Mouse (Mus musculus) WW6 (cell line): Measurements from ENCODE around the gene Slc39a5.

Experiments used
- DNase-seq: peaks from one replicate; pipeline ENCODE4 v3.0.0-alpha.2; 2013; ENCODE audit warnings: low read depth, low spot score

The Slc39a5 gene

DNA sequence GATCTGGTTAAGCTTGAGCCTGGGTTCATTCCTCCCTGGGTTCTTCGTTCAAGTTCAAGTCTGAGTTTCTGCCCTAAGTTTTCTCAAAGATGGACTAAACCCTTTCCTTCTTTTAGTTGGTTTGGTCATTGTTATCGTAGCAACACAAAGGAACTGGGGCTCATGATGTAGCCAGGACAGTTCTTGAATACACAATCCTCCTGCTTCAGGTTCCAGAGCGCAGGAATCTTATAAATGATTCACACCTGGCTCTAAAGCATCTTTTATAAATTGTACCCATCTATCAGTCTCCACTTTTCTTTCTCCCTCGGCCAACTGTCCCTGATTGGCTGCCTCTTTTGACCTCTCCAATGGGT, 25.0 kb downstream of the Slc39a5 start:
- no peak for DNase-seq

DNA sequence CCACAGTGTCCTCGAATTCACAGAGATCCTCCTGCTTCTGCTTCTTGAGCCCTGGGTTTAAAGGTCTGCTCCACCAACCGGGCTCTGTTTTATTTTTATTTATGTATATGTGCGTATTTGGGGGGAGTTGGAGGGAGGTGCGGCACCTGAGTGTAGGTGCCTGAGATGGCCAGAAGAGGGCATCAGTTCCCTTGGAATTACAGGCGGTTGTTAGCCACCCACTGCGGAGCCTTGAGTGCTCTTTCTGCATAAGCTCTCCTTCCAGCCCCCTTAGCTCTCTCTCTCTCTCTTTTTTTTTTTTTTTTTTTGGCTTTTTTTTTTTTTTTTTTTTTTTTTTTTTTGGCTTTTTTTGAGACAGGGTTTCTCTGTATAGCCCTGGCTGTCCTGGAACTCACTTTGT, 26.6 kb downstream of the Slc39a5 start:
- DNase-seq = no peak

DNA sequence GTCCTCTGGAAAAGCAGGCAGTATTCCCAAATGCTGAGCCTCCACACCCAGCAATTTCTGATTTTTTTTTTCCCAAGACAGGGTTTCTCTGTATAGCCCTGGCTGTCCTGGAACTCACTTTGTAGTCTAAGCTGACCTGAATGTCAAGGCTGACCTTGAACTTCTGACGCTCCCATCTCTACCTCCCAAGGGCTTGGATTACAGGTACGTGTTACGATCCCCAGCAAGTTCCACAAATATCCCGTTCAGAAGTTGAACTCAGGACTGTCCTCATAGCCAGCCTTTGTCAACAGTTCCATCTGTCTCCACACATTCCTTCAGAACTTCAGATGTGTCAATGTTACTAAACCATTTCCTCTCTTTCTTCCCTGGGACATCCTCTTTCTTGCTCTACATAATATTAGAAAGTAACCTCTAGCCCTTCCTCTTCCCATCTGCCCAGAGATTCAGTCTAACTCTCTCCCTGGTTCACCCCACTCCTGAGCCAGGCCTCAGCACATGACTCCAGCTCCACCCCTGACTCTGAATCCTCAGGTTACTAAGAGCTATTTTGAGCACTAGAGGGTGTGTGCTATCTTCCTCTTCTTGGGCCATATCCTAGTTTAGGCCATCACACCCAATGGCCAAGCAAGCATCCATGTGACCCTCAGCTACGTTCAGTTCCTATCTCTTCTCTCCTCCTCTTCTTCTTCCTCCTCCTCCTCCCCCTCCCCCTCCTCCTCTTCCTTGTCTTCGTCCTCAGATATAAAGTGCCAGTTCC, 27.9 kb downstream of the Slc39a5 start:
- no peak for DNase-seq

GRCm38 (mm10) chr10:128372142-128372541, 28.9 kb downstream of the Slc39a5 start:
- no peak for DNase-seq

- DNase-seq = no peak
Observed at GRCm38 (mm10) chr10:128370601-128371000, 30.4 kb downstream of the Slc39a5 start.

DNA sequence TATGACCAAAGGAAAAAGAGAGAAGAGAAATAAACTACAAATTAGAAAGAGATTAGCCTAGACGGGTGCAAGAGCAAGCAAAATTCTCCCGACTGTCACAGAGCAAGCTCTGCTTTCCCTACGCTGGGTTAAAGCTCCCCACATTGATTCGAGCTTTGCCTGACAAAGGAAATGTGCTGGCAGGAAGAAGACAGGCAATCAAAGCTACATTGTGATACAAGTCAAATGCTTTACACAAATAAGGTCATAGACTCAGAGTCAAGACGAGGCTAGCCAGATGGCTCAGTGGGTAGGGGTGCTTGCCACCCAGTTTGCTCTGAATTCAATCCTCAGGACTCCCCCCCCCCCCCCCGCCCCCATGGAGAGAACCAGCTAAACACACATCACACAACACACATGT, 31.0 kb downstream of the Slc39a5 start:
- DNase-seq = no peak

- no peak for DNase-seq
Observed at GRCm38 (mm10) chr10:128369599-128369998, 31.4 kb downstream of the Slc39a5 start.

DNA sequence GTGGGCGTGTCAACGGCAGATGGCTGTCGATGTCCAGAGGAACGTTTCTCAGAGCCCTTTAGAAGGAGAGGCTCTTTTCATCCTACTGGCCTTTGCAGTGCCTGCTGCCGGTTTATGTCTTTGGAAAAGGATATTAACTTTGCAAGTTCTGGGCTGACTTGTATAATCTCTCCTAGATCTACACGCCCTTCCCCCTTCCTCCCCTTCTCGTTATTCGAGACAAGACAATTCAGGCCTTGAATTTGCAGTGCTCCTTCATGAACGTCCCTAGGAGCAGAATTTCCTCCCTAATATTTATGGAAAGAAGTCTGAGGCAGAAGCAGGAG, 31.8 kb downstream of the Slc39a5 start:
- DNase-seq = no peak

DNA sequence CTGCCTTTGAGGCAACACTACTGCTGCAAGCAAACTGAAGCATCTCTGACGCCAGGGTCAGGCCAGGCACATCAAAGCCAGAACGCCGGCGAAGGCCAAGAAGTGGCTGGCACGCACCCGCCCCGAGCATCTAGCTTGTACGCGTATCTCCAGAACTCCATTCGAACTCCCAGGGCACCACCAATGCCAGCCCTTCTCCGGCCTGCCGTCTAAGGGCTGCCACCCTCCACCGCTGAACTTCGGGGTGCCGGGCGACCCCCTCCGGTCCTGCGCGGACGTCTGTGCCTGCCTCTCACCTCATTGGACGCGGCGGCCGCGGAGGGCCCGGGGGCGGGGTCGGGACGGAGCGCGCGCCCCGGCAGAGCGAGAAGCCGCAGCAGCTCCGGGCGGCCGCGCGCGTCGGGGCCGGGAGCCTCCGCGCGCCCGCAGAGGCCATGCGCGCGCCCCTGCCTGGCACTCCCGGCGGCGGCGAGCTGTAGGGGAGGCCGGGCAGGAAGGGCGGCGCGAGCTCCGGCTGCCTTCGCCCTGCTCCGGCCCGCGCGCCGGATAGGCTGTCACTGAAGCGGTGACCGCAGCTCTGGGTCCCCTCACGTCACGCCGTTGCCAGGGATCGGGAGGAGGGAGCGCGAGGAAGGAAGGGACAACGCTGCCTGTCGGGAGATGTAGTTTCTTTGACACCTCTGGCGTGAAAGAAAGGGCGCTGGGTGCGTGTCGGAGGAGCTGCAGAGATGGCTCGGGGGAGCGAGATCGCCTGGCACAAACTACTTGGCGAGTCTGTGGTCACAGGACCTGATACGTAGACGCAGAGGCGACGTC, 32.4 kb downstream of the Slc39a5 start, which contains the start of gene Coq10a:
Coq10a (minus strand) TSS at position 596 of the 816 bp plus-strand sequence.
- DNase-seq = peak; percentile 69

DNA sequence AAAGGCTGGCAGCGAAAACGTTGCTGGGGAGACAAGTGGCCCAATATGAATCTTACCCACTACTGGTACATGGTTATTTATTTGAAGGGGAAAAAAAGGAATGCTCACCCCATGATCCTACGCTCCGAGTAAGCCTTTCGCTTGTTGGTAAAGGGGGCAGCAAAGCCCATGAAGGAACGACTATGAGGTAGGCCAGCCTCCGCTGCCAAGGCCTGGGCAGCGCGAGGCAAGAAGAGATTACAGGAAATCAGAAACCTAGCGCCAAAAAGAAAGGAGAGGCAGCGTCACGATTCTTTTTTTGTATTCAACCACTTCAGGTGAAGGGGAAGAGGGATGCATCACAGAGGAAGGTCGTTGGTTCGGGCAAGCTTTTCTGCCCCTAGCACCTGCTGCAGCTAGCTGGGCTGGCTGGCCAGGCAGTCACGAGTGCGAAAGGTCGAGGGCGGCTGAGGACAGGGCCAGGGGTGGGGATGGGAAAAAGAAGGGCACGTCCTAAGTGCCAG, 33.1 kb downstream of the Slc39a5 start:
- DNase-seq = no peak

- DNase-seq = no peak
Observed at GRCm38 (mm10) chr10:128362568-128362967, 38.5 kb downstream of the Slc39a5 start.

DNA sequence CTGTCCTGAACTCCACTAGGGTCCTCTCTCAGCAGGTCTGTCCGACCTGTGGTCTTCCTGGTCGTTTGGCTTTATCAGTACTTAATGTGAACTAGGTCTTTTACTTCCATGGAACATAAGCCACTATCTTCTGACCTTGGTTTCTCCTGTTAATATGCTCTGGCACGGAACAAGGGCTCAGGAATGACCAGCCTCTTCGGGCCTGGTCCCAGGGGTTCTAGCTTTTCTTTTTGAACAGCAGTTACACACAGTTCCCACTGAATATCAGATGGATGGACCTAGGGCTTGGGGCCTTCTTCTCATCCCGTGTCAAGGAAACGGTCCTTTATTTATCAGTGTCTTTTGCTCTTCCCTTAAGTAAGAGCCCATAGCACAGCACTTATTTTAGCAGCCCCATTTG, 39.2 kb downstream of the Slc39a5 start:
- no peak for DNase-seq

GRCm38 (mm10) chr10:128359226-128359625, 41.8 kb downstream of the Slc39a5 start:
- DNase-seq = no peak

GRCm38 (mm10) chr10:128358796-128359195, 42.2 kb downstream of the Slc39a5 start:
- DNase-seq = no peak

GRCm38 (mm10) chr10:128347541-128347940, 53.5 kb downstream of the Slc39a5 start:
- DNase-seq = no peak
